ENCODE assay signal across 10 mouse cellular contexts in genomic region chr3:9580952-9581798, GRCm38 (mm10). TPM values are rescaled to one million over a fixed set of nuclear protein-coding genes. Genes with fewer than 3 reads are reported as not detected.
DNase-seq lines count a peak whose midpoint lies in the region; ATAC-seq and TF ChIP-seq lines count a peak whose summit lies in the region.
"Had no signal": no experiment of that assay in that cellular context is flagged by ENCODE, and none has a peak within 500 bp of the region (broad histone marks: within the 10 kb centered on the region; RNA-seq: fewer than 3 reads in every experiment).

No protein-coding gene starts in this region.

- peak; percentile 89 for DNase-seq in lung, embryonic 14.5 days
- DNase-seq in lung, postnatal 14 days = no peak
- DNase-seq in retina, postnatal 1 day = no peak
- DNase-seq in midbrain, embryonic 10.5 days (ENCODE audit: low spot score) = no peak
- DNase-seq: adrenal gland, postnatal 14 days; thymus, postnatal 14 days had no signal

- 62% methylated on average over 14 of the region's 14 CpGs for WGBS in lung, embryonic 14.5 days
- WGBS in liver, embryonic 15.5 days (ENCODE audit: insufficient replicate concordance) = 40% methylated on average over 14 of the region's 14 CpGs
- 74% methylated on average over 14 of the region's 14 CpGs for whole genome bisulfite sequencing in stomach, embryonic 16.5 days
- 95% methylated on average over 14 of the region's 14 CpGs for WGBS in midbrain, embryonic 10.5 days

- no peak overlapping the region for H3K9ac ChIP-seq in lung, embryonic 14.5 days
- H3K9ac ChIP-seq in liver, embryonic 15.5 days = peak overlapping the region; percentile 36; the same call in 1 of the 2 replicates
- H3K9ac ChIP-seq in stomach, embryonic 16.5 days (ENCODE audit: low read length) = no peak overlapping the region

- TF ChIP-seq CTCF in lung, embryonic 14.5 days (IDR thresholded peaks at IDR 0.05; ENCODE audit: low read depth) = no peak

- no peaks in the 10 kb centered on the region for H3K36me3 ChIP-seq in lung, embryonic 14.5 days (ENCODE audit: insufficient read depth)
- H3K36me3 ChIP-seq in liver, embryonic 15.5 days (replicated peaks) = no peaks in the 10 kb centered on the region
- H3K36me3 ChIP-seq in stomach, embryonic 16.5 days (ENCODE audit: control insufficient read depth, insufficient read depth, low read length) = no peaks in the 10 kb centered on the region
- H3K36me3 ChIP-seq in midbrain, embryonic 10.5 days = no peaks in the 10 kb centered on the region

- no peak overlapping the region for H3K27ac ChIP-seq in lung, embryonic 14.5 days (ENCODE audit: low read depth)
- peak overlapping the region; percentile 93 for H3K27ac ChIP-seq in liver, embryonic 15.5 days (replicated peaks)
- H3K27ac ChIP-seq in stomach, embryonic 16.5 days (ENCODE audit: low read length) = 0 out of 2 replicates have a peak overlapping the region, but pooled peaks have one; percentile 27
- no peak overlapping the region for H3K27ac ChIP-seq in midbrain, embryonic 10.5 days (replicated peaks)

- H3K4me2 ChIP-seq in lung, embryonic 14.5 days = no peak overlapping the region
- peak overlapping the region; percentile 60 for H3K4me2 ChIP-seq in liver, embryonic 15.5 days
- no peak overlapping the region for H3K4me2 ChIP-seq in stomach, embryonic 16.5 days (ENCODE audit: low read depth, low read length)

- ATAC-seq in lung, embryonic 14.5 days (ENCODE audit: insufficient read depth) = peak; percentile 71
- peak; percentile 69 for ATAC-seq in granulocyte monocyte progenitor cell, adult 5-6 weeks (replicated peaks; ENCODE audit: poor library complexity, severe bottlenecking)
- peak; percentile 96 for ATAC-seq in liver, embryonic 15.5 days (ENCODE audit: insufficient read depth)
- peak; percentile 74 for ATAC-seq in stomach, embryonic 16.5 days (ENCODE audit: insufficient read depth, low FRiP score)
- ATAC-seq: forebrain, embryonic 14.5 days had no signal

- H3K9me3 ChIP-seq in lung, embryonic 14.5 days (ENCODE audit: low read depth, low read length) = no peaks in the 10 kb centered on the region
- H3K9me3 ChIP-seq in liver, embryonic 15.5 days (replicated peaks) = no peaks in the 10 kb centered on the region
- H3K9me3 ChIP-seq in stomach, embryonic 16.5 days (replicated peaks; ENCODE audit: control insufficient read depth, low read length) = no peaks in the 10 kb centered on the region
- H3K9me3 ChIP-seq in midbrain, embryonic 10.5 days (replicated peaks) = no peaks in the 10 kb centered on the region

- no peaks in the 10 kb centered on the region for H3K27me3 ChIP-seq in lung, embryonic 14.5 days (ENCODE audit: insufficient read depth, low read length)
- H3K27me3 ChIP-seq in liver, embryonic 15.5 days = no peaks in the 10 kb centered on the region
- no peaks in the 10 kb centered on the region for H3K27me3 ChIP-seq in stomach, embryonic 16.5 days (ENCODE audit: control insufficient read depth, insufficient read depth, low read length)
- H3K27me3 ChIP-seq in midbrain, embryonic 10.5 days (ENCODE audit: low read depth, poor library complexity, severe bottlenecking) = no peaks in the 10 kb centered on the region

- H3K4me1 ChIP-seq in lung, embryonic 14.5 days (ENCODE audit: insufficient read depth) = peaks cover 15% of the 10 kb centered on the region
- peaks cover 79% of the 10 kb centered on the region for H3K4me1 ChIP-seq in liver, embryonic 15.5 days (replicated peaks)
- peaks cover 43% of the 10 kb centered on the region for H3K4me1 ChIP-seq in stomach, embryonic 16.5 days (ENCODE audit: control insufficient read depth, insufficient read depth, low read length)
- H3K4me1 ChIP-seq in midbrain, embryonic 10.5 days = peaks cover 20% of the 10 kb centered on the region

- H3K4me3 ChIP-seq in lung, embryonic 14.5 days (ENCODE audit: low read depth, low read length) = no peak overlapping the region
- peak overlapping the region; percentile 14; the same call in 1 of the 2 replicates for H3K4me3 ChIP-seq in liver, embryonic 15.5 days (replicated peaks)
- no peak overlapping the region for H3K4me3 ChIP-seq in stomach, embryonic 16.5 days (replicated peaks; ENCODE audit: low read length)
- no peak overlapping the region for H3K4me3 ChIP-seq in midbrain, embryonic 10.5 days

RNA-seq across cellular contexts. Expression of gene Zfp704, which starts 28.7 kb away (rescaled TPM):
- polyA plus RNA-seq in lung, embryonic 14.5 days (2014; fragmentation: Nextera tagmentation; extraction: Ambion mirVana) = 13.1 and 13.7 TPM in 2 replicates
- total RNA-seq in granulocyte monocyte progenitor cell, adult 5-6 weeks (2014; fragmentation: Nextera tagmentation) = 22.9 and 25.3 TPM in 2 replicates
- 15.6 and 15.7 TPM in 2 replicates for total RNA-seq in granulocyte monocyte progenitor cell, adult 5-6 weeks (2017)
- polyA plus RNA-seq in liver, embryonic 15.5 days (2015; fragmentation: Nextera tagmentation; extraction: Ambion mirVana) = 0.81 and 0.89 TPM in 2 replicates
- polyA plus RNA-seq in stomach, embryonic 16.5 days (2015; fragmentation: Nextera tagmentation; extraction: Ambion mirVana) = 8.5 and 9.5 TPM in 2 replicates
- 5.0 and 5.2 TPM in 2 replicates for polyA plus RNA-seq in midbrain, embryonic 10.5 days (2016; fragmentation: Nextera tagmentation; extraction: Ambion mirVana)

Comparison
In these comparisons a context has a peak if more than half of its experiments do, and no peak if none do; other contexts are left out.
1. H3K27ac ChIP-seq: peak in liver, embryonic 15.5 days (single experiment) and stomach, embryonic 16.5 days (single experiment); none in lung, embryonic 14.5 days (single experiment) and midbrain, embryonic 10.5 days (single experiment).
2. Peak in every context shown above with its lines, with median percentiles within 50 percentile points of each other: ATAC-seq.